Mouse (Mus musculus): ENCODE measurements around the gene Olfr630. TPM values are rescaled to one million over a fixed set of nuclear protein-coding genes. Genes with fewer than 3 reads are reported as not detected.
"Not testable (repeated sequence)": the region's sequence is repeated elsewhere in the genome, so short reads cannot be mapped to it uniquely, and the experiment has no call there.

The Olfr630 gene
- not detected in 2 replicates for polyA plus RNA-seq (2016; fragmentation: Nextera tagmentation; extraction: Ambion mirVana)

GRCm38 (mm10) chr7:103757233-103757632 lies at the start of gene Olfr630:
TSS of gene Olfr630 (minus strand) at chr7:103757333.
- DNase-seq (ENCODE audit: low spot score), result no peak
- no peaks in the 10 kb centered on the region for H3K9me3 ChIP-seq (replicated peaks)
- 44% methylated on average over 2 of the region's 2 CpGs for WGBS
- H3K27me3 ChIP-seq (ENCODE audit: low read depth, poor library complexity, severe bottlenecking), result no peaks in the 10 kb centered on the region
- no peaks in the 10 kb centered on the region for H3K4me1 ChIP-seq
- H3K27ac ChIP-seq, result no peak within 1 kb of the TSS
- no peaks in the 10 kb centered on the region for H3K36me3 ChIP-seq
- no peak within 1 kb of the TSS for H3K4me3 ChIP-seq

GRCm38 (mm10) chr7:103806856-103807255 lies 49.7 kb upstream of the Olfr630 start:
- no peaks in the 10 kb centered on the region for H3K27me3 ChIP-seq (ENCODE audit: low read depth, poor library complexity, severe bottlenecking)
- 65% methylated on average over 1 of the region's 1 CpGs for WGBS
- no peak overlapping the region for H3K27ac ChIP-seq
- H3K4me3 ChIP-seq, result no peak overlapping the region
- no peak for DNase-seq (ENCODE audit: low spot score)
- H3K4me1 ChIP-seq, result no peaks in the 10 kb centered on the region
- no peaks in the 10 kb centered on the region for H3K9me3 ChIP-seq (replicated peaks)
- H3K36me3 ChIP-seq, result no peaks in the 10 kb centered on the region

GRCm38 (mm10) chr7:103792669-103793388 lies 35.7 kb upstream of the Olfr630 start:
- H3K27ac ChIP-seq, result no peak overlapping the region
- H3K4me3 ChIP-seq, result no peak overlapping the region
- no peaks in the 10 kb centered on the region for H3K4me1 ChIP-seq
- H3K9me3 ChIP-seq (replicated peaks), result no peaks in the 10 kb centered on the region
- H3K27me3 ChIP-seq (ENCODE audit: low read depth, poor library complexity, severe bottlenecking), result no peaks in the 10 kb centered on the region
- H3K36me3 ChIP-seq, result no peaks in the 10 kb centered on the region
- DNase-seq (ENCODE audit: low spot score), result no peak
- 30% methylated on average over 4 of the region's 4 CpGs for WGBS

GRCm38 (mm10) chr7:103791721-103792120 lies 34.6 kb upstream of the Olfr630 start, which contains the start of gene Olfr67:
TSS of gene Olfr67 (minus strand) at chr7:103791821.
- H3K4me1 ChIP-seq, result no peaks in the 10 kb centered on the region
- H3K9me3 ChIP-seq (replicated peaks), result no peaks in the 10 kb centered on the region
- H3K27me3 ChIP-seq (ENCODE audit: low read depth, poor library complexity, severe bottlenecking), result no peaks in the 10 kb centered on the region
- H3K27ac ChIP-seq, result no peak within 1 kb of the TSS
- no peaks in the 10 kb centered on the region for H3K36me3 ChIP-seq
- no peak for DNase-seq (ENCODE audit: low spot score)
- H3K4me3 ChIP-seq, result no peak within 1 kb of the TSS
- WGBS, result 84% methylated on average over 3 of the region's 3 CpGs

- 85% methylated on average over 3 of the region's 3 CpGs for WGBS
- H3K27ac ChIP-seq, result no peak within 1 kb of the TSS
- no peaks in the 10 kb centered on the region for H3K27me3 ChIP-seq (ENCODE audit: low read depth, poor library complexity, severe bottlenecking)
- DNase-seq (ENCODE audit: low spot score), result no peak
- H3K36me3 ChIP-seq, result no peaks in the 10 kb centered on the region
- no peak within 1 kb of the TSS for H3K4me3 ChIP-seq
- H3K9me3 ChIP-seq (replicated peaks), result no peaks in the 10 kb centered on the region
- H3K4me1 ChIP-seq, result no peaks in the 10 kb centered on the region
Measured at GRCm38 (mm10) chr7:103779598-103779997, 22.5 kb upstream of the Olfr630 start, which contains the start of gene Olfr68. TSS of gene Olfr68 (minus strand) at chr7:103779698.

DNA sequence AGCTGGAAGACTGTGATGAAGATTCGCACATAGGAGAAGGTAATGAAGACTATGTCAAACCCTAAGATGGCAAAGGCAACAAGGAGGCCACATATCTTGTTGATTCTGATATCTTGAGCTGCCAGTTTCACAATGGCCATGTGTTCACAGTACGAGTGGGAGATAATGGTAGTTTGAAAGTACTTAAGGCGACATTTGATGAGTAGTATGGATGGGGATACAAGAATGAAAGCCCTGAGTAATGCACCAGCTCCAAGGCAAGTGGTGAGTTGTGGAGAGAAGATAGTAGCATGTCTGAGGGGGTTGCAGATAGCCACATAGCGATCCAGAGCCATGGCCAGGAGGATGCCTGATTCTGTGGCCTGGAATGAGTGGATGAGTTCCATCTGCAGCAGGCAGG lies 20.5 kb upstream of the Olfr630 start:
- 95% methylated on average over 4 of the region's 4 CpGs for WGBS
- H3K27ac ChIP-seq; H3K36me3 ChIP-seq; H3K9me3 ChIP-seq (replicated peaks); H3K4me3 ChIP-seq; DNase-seq (ENCODE audit: low spot score); H3K27me3 ChIP-seq (ENCODE audit: low read depth, poor library complexity, severe bottlenecking); H3K4me1 ChIP-seq: not testable (repeated sequence)

DNA sequence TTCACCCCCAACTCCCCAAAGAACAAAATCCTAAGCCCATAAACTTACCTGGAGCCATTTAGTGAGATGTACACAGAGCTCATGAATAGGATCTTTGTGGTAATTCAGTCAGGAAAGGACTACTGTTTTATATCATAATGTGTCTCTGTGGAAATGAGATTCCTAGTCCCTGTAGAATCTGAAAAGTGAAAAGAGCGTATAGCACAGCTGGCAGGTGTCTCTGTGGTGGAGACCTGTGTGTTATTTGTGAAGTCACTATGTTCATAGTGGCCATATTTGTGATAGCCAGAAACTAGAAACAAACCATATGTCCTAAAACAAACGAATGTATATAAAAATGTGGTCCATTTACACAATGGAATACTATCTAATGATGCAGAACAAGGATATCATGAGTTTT lies 14.4 kb upstream of the Olfr630 start, which contains the start of gene Olfr69:
Olfr69 (minus strand) TSS at position 101 of the 400 bp plus-strand sequence.
- 88% methylated on average over 2 of the region's 2 CpGs for WGBS

GRCm38 (mm10) chr7:103767687-103768086 lies 10.6 kb upstream of the Olfr630 start:
- WGBS, result 92% methylated on average over 6 of the region's 6 CpGs
- H3K9me3 ChIP-seq (replicated peaks); H3K4me3 ChIP-seq; H3K36me3 ChIP-seq; H3K27ac ChIP-seq; H3K27me3 ChIP-seq (ENCODE audit: low read depth, poor library complexity, severe bottlenecking); DNase-seq (ENCODE audit: low spot score); H3K4me1 ChIP-seq: not testable (repeated sequence)

More for the DNA sequence above, 14.4 kb upstream of the Olfr630 start, which contains the start of gene Olfr69:
- Histone ChIP-seq H3K4me1 (no peaks in the 10 kb centered on the region), H3K4me3 (no peak within 1 kb of the TSS), H3K27ac (no peak within 1 kb of the TSS), H3K9me3 (replicated peaks) (no peaks in the 10 kb centered on the region), H3K27me3 (ENCODE audit: low read depth, poor library complexity, severe bottlenecking) (no peaks in the 10 kb centered on the region), H3K36me3 (no peaks in the 10 kb centered on the region)
- DNase-seq (ENCODE audit: low spot score), result no peak

DNA sequence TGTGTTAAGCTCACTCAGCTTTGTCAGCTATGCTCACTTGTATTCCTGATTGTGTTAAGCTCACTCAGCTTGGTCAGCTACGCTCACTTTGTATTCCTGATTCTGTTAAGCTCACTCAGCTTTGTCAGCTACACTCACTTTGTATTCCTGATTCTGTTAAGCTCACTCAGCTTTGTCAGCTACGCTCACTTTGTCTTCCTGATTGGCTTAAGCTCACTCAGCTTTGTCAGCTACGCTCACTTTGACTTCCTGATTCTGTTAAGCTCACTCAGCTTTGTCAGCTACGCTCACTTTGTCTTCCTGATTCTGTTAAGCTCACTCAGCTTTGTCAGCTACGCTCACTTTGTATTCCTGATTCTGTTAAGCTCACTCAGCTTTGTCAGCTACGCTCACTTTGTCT lies 5.1 kb upstream of the Olfr630 start:
- H3K9me3 ChIP-seq (replicated peaks), result not testable (repeated sequence)
- 92% methylated on average over 6 of the region's 6 CpGs for WGBS

DNA sequence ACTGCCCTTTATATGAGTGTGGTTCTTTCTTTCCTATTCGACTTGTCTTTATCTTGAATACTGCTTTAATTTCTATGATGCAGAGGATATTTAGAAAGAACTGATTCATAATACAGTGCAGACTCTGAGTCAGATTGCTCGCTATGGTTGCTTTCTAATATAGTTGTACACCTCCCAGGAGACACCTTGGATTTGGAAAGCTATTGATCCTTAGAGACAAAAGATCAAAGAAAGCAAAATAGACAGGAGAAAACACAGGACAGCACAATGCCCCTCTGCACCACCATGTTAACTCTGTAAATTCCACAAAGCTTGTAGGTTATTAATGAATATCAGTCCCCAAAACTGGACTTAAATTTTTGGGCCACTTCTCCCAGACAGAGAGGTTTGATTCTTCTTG lies 12.3 kb downstream of the Olfr630 start, which contains the start of gene Olfr629:
Olfr629 (minus strand) TSS at position 101 of the 400 bp plus-strand sequence.
- Histone ChIP-seq H3K36me3 (no peaks in the 10 kb centered on the region), H3K9me3 (replicated peaks) (no peaks in the 10 kb centered on the region), H3K4me3 (no peak within 1 kb of the TSS), H3K27ac (no peak within 1 kb of the TSS), H3K4me1 (no peaks in the 10 kb centered on the region), H3K27me3 (ENCODE audit: low read depth, poor library complexity, severe bottlenecking) (no peaks in the 10 kb centered on the region)
- no peak for DNase-seq (ENCODE audit: low spot score)
- 86% methylated on average over 2 of the region's 2 CpGs for WGBS

More for the DNA sequence above, 5.1 kb upstream of the Olfr630 start:
- not testable (repeated sequence) for H3K27me3 ChIP-seq (ENCODE audit: low read depth, poor library complexity, severe bottlenecking); H3K36me3 ChIP-seq; DNase-seq (ENCODE audit: low spot score); H3K27ac ChIP-seq; H3K4me3 ChIP-seq; H3K4me1 ChIP-seq

- H3K27ac ChIP-seq, result no peak within 1 kb of the TSS
- no peaks in the 10 kb centered on the region for H3K27me3 ChIP-seq (ENCODE audit: low read depth, poor library complexity, severe bottlenecking)
- H3K9me3 ChIP-seq (replicated peaks), result no peaks in the 10 kb centered on the region
- H3K36me3 ChIP-seq, result no peaks in the 10 kb centered on the region
- no peak for DNase-seq (ENCODE audit: low spot score)
- H3K4me3 ChIP-seq, result no peak within 1 kb of the TSS
- no peaks in the 10 kb centered on the region for H3K4me1 ChIP-seq
- 89% methylated on average over 1 of the region's 1 CpGs for WGBS
Measured at GRCm38 (mm10) chr7:103730074-103730473, 27.1 kb downstream of the Olfr630 start, which contains the start of gene Olfr628. TSS of gene Olfr628 (plus strand) at chr7:103730374.

DNA sequence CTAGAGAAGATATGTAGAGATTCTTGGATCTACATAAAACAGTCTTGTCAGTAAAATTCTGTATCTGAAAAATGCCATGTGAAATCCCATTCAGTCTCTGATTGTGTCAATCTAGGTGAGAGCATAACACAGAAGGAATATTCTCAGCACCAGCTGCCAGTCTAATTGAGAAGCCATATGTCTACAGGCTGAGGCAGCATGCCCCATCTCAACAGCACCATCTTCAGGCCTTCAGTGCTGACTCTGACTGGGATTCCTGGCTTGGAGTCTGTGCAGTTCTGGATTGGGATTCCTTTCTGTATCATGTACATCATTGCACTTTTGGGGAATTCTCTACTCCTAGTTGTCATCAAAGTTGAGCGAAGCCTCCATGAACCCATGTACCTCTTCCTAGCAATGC lies 40.7 kb downstream of the Olfr630 start:
- not testable (repeated sequence) for H3K4me1 ChIP-seq; H3K27me3 ChIP-seq (ENCODE audit: low read depth, poor library complexity, severe bottlenecking); H3K36me3 ChIP-seq; H3K9me3 ChIP-seq (replicated peaks); H3K27ac ChIP-seq; DNase-seq (ENCODE audit: low spot score); H3K4me3 ChIP-seq
- 96% methylated on average over 1 of the region's 1 CpGs for WGBS

DNA sequence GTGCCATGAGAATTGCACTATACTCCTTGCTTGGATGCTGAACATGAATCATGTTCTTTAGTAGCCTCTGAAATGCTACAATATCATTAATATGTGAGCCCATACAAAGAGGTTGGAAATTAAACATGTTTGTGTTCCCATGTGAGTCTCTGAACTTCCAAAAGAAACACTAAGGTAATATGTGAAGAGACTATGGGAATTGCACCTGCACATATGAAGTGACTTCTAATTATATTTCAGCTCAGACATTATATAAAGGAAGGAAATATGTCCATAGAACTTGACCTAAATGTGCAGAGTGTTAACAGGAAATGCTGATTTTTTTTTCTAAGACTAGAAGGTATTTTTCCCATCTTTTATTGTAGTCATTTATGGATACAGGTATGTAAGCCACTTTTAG lies 42.8 kb downstream of the Olfr630 start, which contains the start of gene Olfr243:
Olfr243 (plus strand) TSS at position 301 of the 400 bp plus-strand sequence.
- Histone ChIP-seq H3K36me3 (no peaks in the 10 kb centered on the region), H3K4me3 (no peak within 1 kb of the TSS), H3K27me3 (ENCODE audit: low read depth, poor library complexity, severe bottlenecking) (no peaks in the 10 kb centered on the region), H3K9me3 (replicated peaks) (no peaks in the 10 kb centered on the region), H3K4me1 (no peaks in the 10 kb centered on the region), H3K27ac (no peak within 1 kb of the TSS)
- no peak for DNase-seq (ENCODE audit: low spot score)
